Mouse (Mus musculus): ENCODE results near the gene Pdia5. TPM values are rescaled to one million over a fixed set of nuclear protein-coding genes. Genes with fewer than 3 reads are reported as not detected.

The Pdia5 gene
- total RNA-seq, 1 experiment from 2014 or later, result 6.9 TPM

DNA sequence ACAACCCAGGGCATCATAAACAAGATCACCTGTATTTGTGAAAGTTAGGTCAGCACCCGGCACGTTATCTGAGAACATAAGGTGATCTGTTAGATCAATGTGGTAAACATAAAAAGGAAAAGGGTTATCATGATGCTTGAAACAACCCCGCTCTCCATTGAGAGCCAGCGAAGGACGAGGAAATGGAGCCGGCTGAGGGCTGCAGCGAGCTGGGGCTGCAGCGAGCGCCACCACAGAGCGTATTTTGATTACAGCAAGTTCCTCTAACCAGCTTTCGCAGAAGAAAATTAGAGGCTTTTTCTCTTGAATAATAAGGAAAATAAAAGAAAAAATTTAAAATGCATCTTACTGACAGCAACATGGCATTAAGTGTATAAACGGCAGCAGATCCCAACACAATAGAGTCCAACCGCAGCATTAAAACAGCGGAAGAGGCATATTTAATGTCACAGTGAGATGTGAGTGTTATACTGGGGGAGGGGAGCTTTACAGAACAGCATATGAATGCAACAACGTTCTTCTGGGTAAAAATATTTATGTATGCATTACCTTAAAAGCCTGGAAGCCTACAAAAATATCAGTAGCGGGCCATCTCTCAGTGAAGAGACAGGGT lies 40.5 kb downstream of the Pdia5 start:
- ATAC-seq (replicated peaks; ENCODE audit: low read depth, poor library complexity, severe bottlenecking), result no peak

DNA sequence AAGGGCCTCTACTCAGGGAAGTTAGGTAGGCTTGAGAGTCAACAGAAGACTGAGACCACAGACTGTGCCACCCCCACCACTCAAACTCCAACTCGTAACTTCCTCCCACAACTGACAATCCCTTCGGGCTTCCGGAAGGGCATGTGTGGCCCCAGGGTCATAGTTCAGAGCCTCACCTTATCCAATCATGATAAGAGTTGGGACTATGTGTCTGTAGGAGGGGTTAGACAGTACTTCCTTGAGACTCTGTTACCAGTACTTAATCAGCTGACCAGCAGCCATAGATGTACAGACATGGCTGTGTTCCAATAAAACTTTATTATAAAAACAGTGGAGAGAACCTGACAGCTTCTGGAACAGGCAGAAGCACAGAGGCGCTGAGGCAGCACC lies 48.7 kb downstream of the Pdia5 start:
- ATAC-seq (replicated peaks; ENCODE audit: low read depth, poor library complexity, severe bottlenecking), result no peak

- ATAC-seq (replicated peaks; ENCODE audit: low read depth, poor library complexity, severe bottlenecking), result no peak
Observed at GRCm38 (mm10) chr16:35441346-35442025, 49.2 kb downstream of the Pdia5 start.

DNA sequence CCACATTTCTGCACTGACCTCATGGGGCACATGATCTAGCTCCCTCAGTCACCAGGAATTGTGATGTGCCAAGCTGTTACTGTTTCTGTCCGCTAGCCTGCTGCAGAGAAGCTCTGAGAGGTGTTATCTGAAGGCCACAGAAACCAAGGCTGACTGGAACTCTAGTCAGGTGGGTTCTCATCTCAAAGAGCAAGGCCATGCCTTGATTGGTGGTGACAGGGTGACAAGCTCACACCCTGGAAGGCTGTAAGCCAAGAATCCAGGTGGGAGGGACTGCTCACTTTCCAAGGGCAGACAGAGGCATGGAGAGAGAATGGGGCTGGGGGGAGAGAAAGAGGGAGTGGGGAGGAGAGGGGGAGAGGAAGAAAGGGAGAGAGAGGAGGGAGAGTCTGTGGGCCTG lies 51.6 kb downstream of the Pdia5 start:
- ATAC-seq (replicated peaks; ENCODE audit: low read depth, poor library complexity, severe bottlenecking), result no peak

- ATAC-seq (replicated peaks; ENCODE audit: low read depth, poor library complexity, severe bottlenecking), result no peak
Observed at GRCm38 (mm10) chr16:35431608-35432007, 59.1 kb downstream of the Pdia5 start.

- ATAC-seq (replicated peaks; ENCODE audit: low read depth, poor library complexity, severe bottlenecking), result no peak
Observed at GRCm38 (mm10) chr16:35424926-35425325, 65.7 kb downstream of the Pdia5 start.

GRCm38 (mm10) chr16:35423250-35424139 lies 67.2 kb downstream of the Pdia5 start:
- ATAC-seq (replicated peaks; ENCODE audit: low read depth, poor library complexity, severe bottlenecking), result no peak

- no peak for ATAC-seq (replicated peaks; ENCODE audit: low read depth, poor library complexity, severe bottlenecking)
Observed at GRCm38 (mm10) chr16:35422705-35423104, 68.0 kb downstream of the Pdia5 start.

GRCm38 (mm10) chr16:35422141-35422540 lies 68.5 kb downstream of the Pdia5 start:
- ATAC-seq (replicated peaks; ENCODE audit: low read depth, poor library complexity, severe bottlenecking), result no peak

DNA sequence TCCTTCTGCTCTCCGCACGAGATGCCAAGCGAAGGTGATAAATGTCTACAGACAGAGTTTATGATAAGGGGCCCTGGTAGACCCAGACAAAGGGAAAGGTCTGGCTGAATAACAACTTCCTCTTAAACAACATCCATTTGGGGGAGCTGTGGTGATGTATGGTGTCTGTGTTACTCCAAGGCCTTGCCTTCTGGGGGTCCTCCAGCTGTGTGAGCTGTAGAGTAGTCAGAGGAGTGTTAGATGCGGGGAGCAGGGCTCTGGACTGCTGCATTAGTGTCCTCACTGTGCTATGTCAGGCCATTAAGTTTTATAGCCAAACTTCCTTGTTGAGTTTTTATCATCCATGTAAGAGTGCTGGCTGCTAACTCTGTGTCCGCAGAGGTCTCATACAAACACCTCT lies 76.1 kb downstream of the Pdia5 start:
- ATAC-seq (replicated peaks; ENCODE audit: low read depth, poor library complexity, severe bottlenecking), result no peak

GRCm38 (mm10) chr16:35406706-35407105 lies 84.0 kb downstream of the Pdia5 start:
- ATAC-seq (replicated peaks; ENCODE audit: low read depth, poor library complexity, severe bottlenecking), result no peak

DNA sequence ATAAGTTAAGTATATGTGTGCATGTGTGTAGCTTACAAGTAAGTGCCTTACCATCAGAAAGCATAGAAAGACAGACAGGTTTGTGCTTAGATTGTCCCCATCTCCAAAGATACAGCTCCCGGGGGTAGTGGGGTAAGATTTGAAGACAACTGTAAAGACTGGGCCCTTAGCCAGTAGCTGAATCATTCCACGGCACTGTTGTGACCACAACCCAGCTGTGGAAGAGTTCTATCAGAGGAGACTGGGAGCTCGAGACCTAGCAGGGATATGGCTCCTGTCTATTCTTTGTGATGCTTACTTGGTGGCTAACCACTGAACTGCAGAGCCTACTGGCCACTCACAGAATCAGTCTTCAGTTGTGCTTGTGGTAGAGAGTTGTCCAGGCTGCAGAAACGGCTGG lies 84.5 kb downstream of the Pdia5 start:
- ATAC-seq (replicated peaks; ENCODE audit: low read depth, poor library complexity, severe bottlenecking), result no peak

DNA sequence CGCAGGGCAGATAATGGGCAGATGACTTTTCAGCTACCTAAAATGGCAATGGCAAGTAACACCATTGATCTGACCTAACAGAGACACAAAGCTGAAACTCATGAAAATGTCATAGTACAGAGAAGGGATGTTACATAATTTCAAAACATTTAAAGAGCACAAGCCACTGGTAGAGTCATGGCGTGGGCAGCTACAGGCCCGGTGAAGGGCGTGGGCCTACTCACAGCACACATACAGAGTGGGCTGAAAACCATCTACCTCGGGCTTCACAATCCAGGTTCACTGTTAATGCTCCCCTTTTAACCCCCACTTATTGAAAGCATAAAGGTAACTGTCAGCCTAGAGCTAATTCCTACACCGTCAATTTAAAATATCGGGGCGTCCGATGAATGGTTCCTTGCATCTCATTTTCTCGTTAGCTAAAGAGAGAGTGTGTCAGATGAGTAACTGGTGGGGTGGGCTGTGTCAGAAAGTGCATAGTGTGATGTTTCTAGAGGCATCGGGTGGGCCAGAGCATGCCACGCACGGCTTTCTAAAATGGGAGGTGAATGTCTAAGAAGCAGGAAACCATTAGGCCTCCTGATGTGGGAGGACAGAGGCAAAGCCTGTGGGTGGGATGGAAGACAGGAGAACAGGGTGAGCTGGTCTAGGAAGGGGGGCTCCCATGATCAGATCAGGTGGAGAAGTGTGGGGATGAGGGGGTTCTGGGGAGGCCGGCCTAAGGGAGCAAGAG lies 85.2 kb downstream of the Pdia5 start:
- no peak for ATAC-seq (replicated peaks; ENCODE audit: low read depth, poor library complexity, severe bottlenecking)

DNA sequence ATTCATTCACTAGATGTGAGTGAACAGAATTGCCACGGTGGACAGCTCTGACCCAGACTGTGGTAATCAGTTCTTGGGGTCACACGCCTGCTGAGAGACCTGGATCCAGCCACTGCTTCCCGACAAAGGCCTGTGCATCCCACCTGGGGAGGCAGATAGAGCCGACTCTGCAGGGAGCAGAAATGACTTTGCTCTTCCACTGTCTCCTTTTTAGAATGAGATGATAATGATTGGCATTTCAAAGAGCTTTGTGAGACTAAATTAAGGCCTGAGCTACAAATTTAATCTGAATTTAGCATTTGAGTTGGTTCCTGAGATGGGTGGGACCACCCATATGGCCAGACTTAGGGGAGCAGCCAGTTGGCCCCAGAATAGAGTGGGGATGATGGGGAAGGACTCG lies 85.8 kb downstream of the Pdia5 start:
- ATAC-seq (replicated peaks; ENCODE audit: low read depth, poor library complexity, severe bottlenecking), result no peak

- ATAC-seq (replicated peaks; ENCODE audit: low read depth, poor library complexity, severe bottlenecking), result no peak
Observed at GRCm38 (mm10) chr16:35403891-35404290, 86.8 kb downstream of the Pdia5 start.

DNA sequence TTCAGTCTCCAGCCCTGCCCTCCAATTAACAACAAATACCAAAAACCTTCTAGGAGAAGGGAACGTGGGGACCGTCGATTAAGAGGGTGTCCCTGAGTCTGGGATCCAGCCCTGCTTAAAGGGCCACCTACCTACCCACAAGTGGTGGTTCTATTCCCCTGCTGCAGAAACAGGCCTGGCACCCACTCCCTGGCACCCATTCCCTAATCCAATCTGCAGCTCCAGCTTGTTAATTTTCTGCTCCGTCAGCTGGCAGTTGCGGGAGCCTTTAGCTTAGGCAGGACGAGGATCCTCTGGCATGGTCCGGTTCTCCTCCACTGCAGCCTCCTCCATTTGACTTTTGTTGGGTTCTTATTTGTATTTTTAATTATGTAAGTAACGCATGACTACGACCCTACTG lies 87.3 kb downstream of the Pdia5 start:
- no peak for ATAC-seq (replicated peaks; ENCODE audit: low read depth, poor library complexity, severe bottlenecking)

- ATAC-seq (replicated peaks; ENCODE audit: low read depth, poor library complexity, severe bottlenecking), result no peak
Observed at GRCm38 (mm10) chr16:35392813-35393212, 97.9 kb downstream of the Pdia5 start.

DNA sequence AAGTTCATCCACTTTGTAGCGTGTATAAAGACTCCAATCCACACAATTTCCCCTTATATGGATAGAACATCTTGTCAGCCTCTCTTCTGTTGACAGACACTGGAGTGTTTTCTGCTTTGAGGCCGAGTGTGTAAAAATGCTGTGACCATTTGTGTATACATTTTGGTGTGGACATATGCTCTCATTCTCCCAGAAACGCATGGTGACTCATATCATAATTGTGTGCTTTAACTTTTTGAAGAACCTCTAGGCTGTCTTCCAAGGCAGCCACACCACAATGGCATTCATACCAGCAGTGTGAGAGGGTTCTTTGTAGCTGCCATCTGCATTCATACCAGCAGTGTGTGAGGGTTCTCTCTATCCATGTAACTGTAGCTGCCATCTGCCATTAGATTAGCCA lies 105.0 kb downstream of the Pdia5 start:
- no peak for ATAC-seq (replicated peaks; ENCODE audit: low read depth, poor library complexity, severe bottlenecking)

GRCm38 (mm10) chr16:35380048-35380447 lies 110.6 kb downstream of the Pdia5 start:
- ATAC-seq (replicated peaks; ENCODE audit: low read depth, poor library complexity, severe bottlenecking), result no peak

GRCm38 (mm10) chr16:35379344-35379743 lies 111.3 kb downstream of the Pdia5 start:
- ATAC-seq (replicated peaks; ENCODE audit: low read depth, poor library complexity, severe bottlenecking), result peak; percentile 65

DNA sequence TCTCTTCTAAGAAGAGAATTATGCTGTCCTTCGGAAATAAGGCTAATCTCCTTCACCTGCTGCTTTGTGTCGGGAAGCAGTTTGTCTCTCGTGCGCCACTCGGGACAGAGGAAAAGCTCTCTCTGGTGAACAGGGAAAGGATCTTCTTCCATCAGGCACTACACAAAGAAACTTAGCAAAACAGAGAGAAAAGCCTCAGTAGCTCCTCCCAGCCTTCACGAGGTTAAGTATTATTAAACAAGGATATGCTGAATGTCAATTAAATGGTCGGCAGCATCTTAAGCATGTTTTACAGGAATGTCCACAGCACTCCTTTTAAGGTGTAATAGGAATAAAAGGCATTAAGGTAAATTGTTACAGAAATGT lies 126.6 kb downstream of the Pdia5 start:
- peak; percentile 23 for ATAC-seq (replicated peaks; ENCODE audit: low read depth, poor library complexity, severe bottlenecking)

Measured in common myeloid progenitor, adult 5-6 weeks (primary cell).